Mouse (Mus musculus) G1E (cell line): ENCODE measurements around the gene Otop2. TPM values are rescaled to one million over a fixed set of nuclear protein-coding genes. Genes with fewer than 3 reads are reported as not detected.

ENCODE experiments used
- ATAC-seq: 2 replicates; pipeline ENCODE4 v1.8.0; 2016; ENCODE audit warnings: mild to moderate bottlenecking; ENCODE audit not compliant: insufficient number of reproducible peaks, poor library complexity, low FRiP score, severe bottlenecking; ENCODE audit errors: extremely low read depth
- DNase-seq: peaks from one replicate; pipeline ENCODE4 v3.0.0; 2012; ENCODE audit warnings: low spot score
- H3K27me3 ChIP-seq: 2 replicates; pipeline ENCODE4 v1.6.1; 2012; ENCODE audit warnings: mild to moderate bottlenecking, low read length, inconsistent platforms; ENCODE audit not compliant: insufficient read depth
- H3K36me3 ChIP-seq: replicated peaks from 2 replicates; pipeline ENCODE3; 2012; ENCODE audit warnings: mild to moderate bottlenecking, inconsistent platforms
- H3K4me1 ChIP-seq: 2 replicates; pipeline ENCODE4 v1.6.1; 2012; ENCODE audit warnings: low read depth, low read length, inconsistent platforms, mixed read lengths; ENCODE audit not compliant: insufficient read depth
- H3K4me3 ChIP-seq: 2 replicates; pipeline ENCODE4 v1.5.1; 2012; ENCODE audit warnings: low read depth, mild to moderate bottlenecking, inconsistent platforms, low read length, moderate library complexity, mixed read lengths
- H3K9me3 ChIP-seq: replicated peaks from 2 replicates; pipeline ENCODE4 v1.6.1; 2012; ENCODE audit warnings: inconsistent platforms
- CTCF ChIP-seq: IDR thresholded peaks from 2 replicates; pipeline ENCODE4 v1.5.1; 2012; ENCODE audit warnings: low read depth, low read length, inconsistent platforms, mixed read lengths
- GATA1 ChIP-seq: IDR thresholded peaks from 2 replicates; pipeline ENCODE4 v1.6.1; 2012; ENCODE audit warnings: borderline replicate concordance, low read length, inconsistent platforms, mixed read lengths
- GATA2 ChIP-seq: IDR thresholded peaks from 2 replicates; pipeline ENCODE4 v1.6.1; 2012; ENCODE audit warnings: low read depth, low read length, inconsistent platforms, borderline replicate concordance
- POLR2AphosphoS5 ChIP-seq: IDR thresholded peaks from 2 replicates; pipeline ENCODE4 v1.6.1; 2012; ENCODE audit warnings: low read depth, low read length, inconsistent platforms; ENCODE audit not compliant: insufficient replicate concordance
- TAL1 ChIP-seq: conservative IDR thresholded peaks from 2 replicates; pipeline ENCODE4 v1.6.1; 2012; ENCODE audit warnings: low read depth, low read length, inconsistent platforms, mixed read lengths
- polyA plus RNA-seq: library from polyadenylated mRNA; stranded (reverse); fragments of >175 nt; gene quantifications from 2 replicates; pipeline ENCODE4 v1.2.3, GENCODE M21; 2012
- total RNA-seq, 2 experiments: library from RNA; stranded (forward) in 1 of 2; stranded (reverse) in 1 of 2; fragments of 200-1000 nt in 1 of 2; fragments of >200 nt in 1 of 2; fragmentation: Nextera tagmentation in 1 of 2; gene quantifications; 2 replicates each; pipeline ENCODE4 v1.2.3; 2014 to 2017

Otop2 gene
- total and polyA plus RNA-seq, 3 experiments, result not detected

DNA sequence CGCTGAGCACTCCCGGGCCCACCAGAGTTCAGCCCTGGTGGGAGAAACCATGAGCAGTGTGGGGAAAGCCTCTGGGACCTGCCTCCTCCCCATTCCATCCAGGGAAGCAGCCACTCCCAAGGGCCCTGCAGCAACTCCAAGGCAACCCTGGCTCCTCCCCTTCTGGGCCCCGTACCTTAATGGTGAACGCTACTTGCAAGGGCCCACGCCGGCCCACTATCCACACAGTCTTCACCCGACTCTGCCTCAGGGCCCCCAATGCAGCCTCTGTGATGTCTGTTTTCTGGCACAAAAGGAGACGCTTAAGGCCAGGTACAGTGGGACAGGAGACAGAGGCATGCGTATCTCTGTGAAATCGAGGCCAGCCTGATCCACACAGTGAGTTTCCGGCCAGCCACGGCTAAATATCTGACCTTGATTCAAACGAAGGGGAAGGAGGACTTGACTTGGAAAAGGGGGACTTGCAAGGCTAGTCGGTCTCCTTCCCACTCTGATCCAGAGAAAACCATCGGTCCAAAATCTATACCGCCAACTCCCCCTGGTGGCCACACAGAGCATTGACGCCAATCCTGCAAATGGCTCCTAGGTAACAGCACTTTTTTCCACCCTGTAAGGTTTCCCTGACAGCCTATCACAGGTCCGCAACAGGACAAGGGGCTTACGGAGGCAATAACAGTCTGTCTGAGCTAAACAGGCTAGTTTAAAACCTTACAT, 36.7 kb upstream of the Otop2 start:
- ATAC-seq (peak; percentile 50), DNase-seq (peak; percentile 76)
- Histone ChIP-seq H3K9me3 (peaks cover 5% of the 10 kb centered on the region; the same call in 1 of the 2 replicates), H3K36me3 (peaks cover 77% of the 10 kb centered on the region), H3K4me3 (no peak overlapping the region), H3K27me3 (peaks cover 14% of the 10 kb centered on the region; the same call in 1 of the 2 replicates), H3K4me1 (peaks cover 51% of the 10 kb centered on the region)
- TF ChIP-seq TAL1, result no peak
- TF ChIP-seq CTCF, result peak; percentile 93

DNA sequence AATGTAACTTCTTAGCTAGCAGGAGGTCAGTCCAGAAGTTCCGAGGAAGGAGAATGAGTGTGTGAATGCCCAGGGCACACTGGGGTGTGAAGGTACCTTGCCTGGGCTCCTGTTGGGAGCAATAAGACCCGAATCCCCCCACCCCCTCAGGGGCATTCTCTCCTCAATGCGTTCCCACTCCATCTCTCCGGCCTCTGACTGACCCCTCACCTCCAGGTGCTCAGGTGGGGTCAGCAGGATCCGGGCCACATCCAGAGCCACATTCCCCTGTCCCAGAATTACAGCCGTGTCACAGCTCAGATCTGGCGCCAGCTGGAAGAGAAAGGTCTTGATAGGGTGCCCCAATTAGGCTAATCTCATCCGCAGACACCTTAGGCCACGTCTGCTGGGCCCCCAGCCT, 35.9 kb upstream of the Otop2 start:
- Histone ChIP-seq H3K27me3 (peaks cover 7% of the 10 kb centered on the region; the same call in 1 of the 2 replicates), H3K36me3 (peaks cover 77% of the 10 kb centered on the region)
- DNase-seq, result no peak

DNA sequence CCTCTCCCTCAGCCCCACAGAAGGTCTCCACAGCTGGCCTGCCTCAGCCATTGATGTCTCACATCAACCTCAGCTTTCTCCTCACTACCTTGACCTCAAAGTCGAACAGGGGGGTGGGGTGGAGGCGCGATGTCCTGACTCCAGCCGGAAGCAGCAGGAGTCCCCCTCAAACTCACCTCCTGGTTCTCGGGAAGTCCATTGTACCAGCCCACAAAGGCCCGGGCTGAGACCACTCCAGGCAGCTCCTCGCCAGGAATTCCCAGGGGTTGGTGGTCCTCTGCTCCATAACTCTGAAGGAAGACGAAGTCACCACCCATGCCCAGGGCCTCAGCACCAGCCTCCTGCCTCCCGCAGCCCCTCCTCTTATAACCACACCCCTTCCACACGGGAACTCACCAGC, 35.5 kb upstream of the Otop2 start:
- ATAC-seq, result no peak
- Histone ChIP-seq H3K4me3 (no peak overlapping the region), H3K9me3 (peaks cover 4% of the 10 kb centered on the region; the same call in 1 of the 2 replicates), H3K27me3 (peaks cover 2% of the 10 kb centered on the region; the same call in 1 of the 2 replicates), H3K36me3 (peaks cover 77% of the 10 kb centered on the region), H3K4me1 (peaks cover 62% of the 10 kb centered on the region)
- DNase-seq, result no peak
- TF ChIP-seq POLR2AphosphoS5 (no peak), GATA1 (no peak), TAL1 (no peak), GATA2 (no peak), CTCF (no peak)

More for the DNA sequence above, 35.9 kb upstream of the Otop2 start:
- no peak for ATAC-seq
- H3K4me1 ChIP-seq, result peaks cover 58% of the 10 kb centered on the region
- no peak overlapping the region for H3K4me3 ChIP-seq
- TF ChIP-seq TAL1 (no peak), POLR2AphosphoS5 (no peak), CTCF (no peak), GATA1 (no peak), GATA2 (no peak)
- H3K9me3 ChIP-seq, result peaks cover 5% of the 10 kb centered on the region; the same call in 1 of the 2 replicates

DNA sequence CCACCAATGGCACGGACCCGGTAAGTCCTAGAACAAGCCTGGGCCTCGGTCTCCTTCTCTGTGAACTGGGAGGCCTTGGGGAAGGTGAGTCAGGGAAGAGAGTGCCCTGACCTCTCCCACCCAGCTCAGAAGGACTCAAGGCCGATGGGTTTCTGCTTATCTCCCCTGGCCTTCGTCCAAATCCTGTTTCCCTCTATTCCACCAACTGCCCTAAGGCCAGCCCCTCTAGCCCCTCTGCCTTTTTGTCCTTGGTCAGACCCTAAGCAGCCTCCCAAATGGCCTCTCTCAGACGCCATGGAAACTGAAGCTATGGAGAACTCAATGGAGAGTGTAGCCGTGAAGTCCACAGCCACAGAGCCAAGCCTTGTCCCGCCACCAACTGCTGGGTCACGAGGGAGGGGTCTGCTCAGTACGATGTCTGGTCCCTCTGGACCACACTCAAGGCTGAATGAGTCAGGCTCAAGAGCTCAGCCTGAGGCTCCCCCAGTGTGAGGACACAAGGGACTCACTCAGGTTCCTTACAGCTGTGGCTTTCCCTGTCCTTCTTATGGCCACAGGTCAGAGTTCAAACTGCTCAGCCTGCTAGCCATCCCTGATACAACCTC, 34.0 kb upstream of the Otop2 start:
- TF ChIP-seq TAL1, result no peak
- TF ChIP-seq GATA1, result no peak
- no peak for TF ChIP-seq GATA2
- TF ChIP-seq POLR2AphosphoS5, result no peak
- no peak for TF ChIP-seq CTCF
- Histone ChIP-seq H3K36me3 (peaks cover 69% of the 10 kb centered on the region), H3K9me3 (no peaks in the 10 kb centered on the region), H3K4me1 (peaks cover 63% of the 10 kb centered on the region), H3K27me3 (no peaks in the 10 kb centered on the region), H3K4me3 (no peak overlapping the region)
- ATAC-seq (no peak), DNase-seq (no peak)

DNA sequence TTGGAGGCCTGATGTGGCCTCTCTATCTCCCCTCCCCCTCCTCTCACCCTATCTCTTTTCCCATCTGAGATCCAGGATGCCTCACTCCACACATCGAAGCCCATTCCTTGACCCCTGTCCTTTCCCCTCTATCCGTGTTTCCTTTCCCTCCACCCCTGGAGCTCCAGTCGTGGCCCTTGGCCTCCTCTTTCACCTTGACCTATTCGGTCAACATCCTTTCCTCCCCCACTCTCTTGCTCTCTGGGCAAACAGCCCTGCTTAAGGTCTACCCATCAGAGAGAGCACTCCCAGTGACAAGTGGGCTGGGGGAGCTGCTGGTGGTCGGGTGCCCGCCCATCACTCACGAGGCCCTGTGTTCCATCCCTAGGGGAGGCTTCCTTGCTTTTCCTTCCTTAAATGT, 33.2 kb upstream of the Otop2 start:
- ATAC-seq (no peak), DNase-seq (no peak)
- H3K4me3 ChIP-seq, result no peak overlapping the region
- H3K4me1 ChIP-seq, result peaks cover 70% of the 10 kb centered on the region
- H3K27me3 ChIP-seq, result no peaks in the 10 kb centered on the region
- H3K9me3 ChIP-seq, result no peaks in the 10 kb centered on the region
- TF ChIP-seq GATA2, result no peak
- TF ChIP-seq CTCF, result no peak
- TF ChIP-seq TAL1, result no peak
- no peak for TF ChIP-seq POLR2AphosphoS5
- TF ChIP-seq GATA1, result no peak
- H3K36me3 ChIP-seq, result peaks cover 62% of the 10 kb centered on the region

DNA sequence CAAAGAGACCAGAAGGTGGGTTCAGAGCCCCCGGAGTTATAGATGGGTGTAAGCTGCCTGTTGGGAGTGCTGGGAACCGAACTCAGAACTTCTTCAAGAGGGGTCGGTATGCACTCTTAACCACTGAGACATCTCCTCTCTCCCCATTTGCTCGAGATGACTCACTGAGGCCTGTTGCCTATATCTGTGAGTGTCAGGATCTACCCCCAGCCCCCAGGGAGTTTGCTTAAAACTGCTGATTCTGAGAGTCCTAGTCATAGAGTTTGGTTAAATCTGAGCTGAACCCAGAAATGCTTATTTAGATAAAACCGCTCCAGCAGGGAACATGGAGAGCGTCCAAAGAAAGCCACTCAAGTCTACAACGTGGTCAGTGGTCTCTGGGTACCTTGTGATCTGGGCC, 32.8 kb upstream of the Otop2 start:
- no peak for TF ChIP-seq GATA2
- no peak for TF ChIP-seq CTCF
- no peak for TF ChIP-seq POLR2AphosphoS5
- TF ChIP-seq GATA1, result no peak
- TF ChIP-seq TAL1, result no peak
- no peak for DNase-seq
- no peak for ATAC-seq
- no peaks in the 10 kb centered on the region for H3K27me3 ChIP-seq
- peaks cover 73% of the 10 kb centered on the region for H3K4me1 ChIP-seq
- peaks cover 57% of the 10 kb centered on the region for H3K36me3 ChIP-seq
- no peaks in the 10 kb centered on the region for H3K9me3 ChIP-seq
- H3K4me3 ChIP-seq, result no peak overlapping the region
